Mouse (Mus musculus) G1E (cell line): ENCODE measurements at regions not wholly inside any gene's neighbourhood (a gene's known extent, or its start where the extent isn't known, plus 50 kb on each side); places are given as distances from the start of the nearest gene placed in this dataset.
"Not testable (repeated sequence)": the region's sequence is repeated elsewhere in the genome, so short reads cannot be mapped to it uniquely, and the experiment has no call there.

Source experiments
- ATAC-seq: 2 replicates; pipeline ENCODE4 v1.8.0; 2016; ENCODE audit warnings: mild to moderate bottlenecking; ENCODE audit not compliant: insufficient number of reproducible peaks, poor library complexity, low FRiP score, severe bottlenecking; ENCODE audit errors: extremely low read depth
- DNase-seq: peaks from one replicate; pipeline ENCODE4 v3.0.0; 2012; ENCODE audit warnings: low spot score
- H3K27me3 ChIP-seq: 2 replicates; pipeline ENCODE4 v1.6.1; 2012; ENCODE audit warnings: mild to moderate bottlenecking, low read length, inconsistent platforms; ENCODE audit not compliant: insufficient read depth
- H3K36me3 ChIP-seq: replicated peaks from 2 replicates; pipeline ENCODE3; 2012; ENCODE audit warnings: mild to moderate bottlenecking, inconsistent platforms
- H3K4me1 ChIP-seq: 2 replicates; pipeline ENCODE4 v1.6.1; 2012; ENCODE audit warnings: low read depth, low read length, inconsistent platforms, mixed read lengths; ENCODE audit not compliant: insufficient read depth
- H3K4me3 ChIP-seq: 2 replicates; pipeline ENCODE4 v1.5.1; 2012; ENCODE audit warnings: low read depth, mild to moderate bottlenecking, inconsistent platforms, low read length, moderate library complexity, mixed read lengths
- H3K9me3 ChIP-seq: replicated peaks from 2 replicates; pipeline ENCODE4 v1.6.1; 2012; ENCODE audit warnings: inconsistent platforms
- CTCF ChIP-seq: IDR thresholded peaks from 2 replicates; pipeline ENCODE4 v1.5.1; 2012; ENCODE audit warnings: low read depth, low read length, inconsistent platforms, mixed read lengths
- GATA1 ChIP-seq: IDR thresholded peaks from 2 replicates; pipeline ENCODE4 v1.6.1; 2012; ENCODE audit warnings: borderline replicate concordance, low read length, inconsistent platforms, mixed read lengths
- GATA2 ChIP-seq: IDR thresholded peaks from 2 replicates; pipeline ENCODE4 v1.6.1; 2012; ENCODE audit warnings: low read depth, low read length, inconsistent platforms, borderline replicate concordance
- POLR2AphosphoS5 ChIP-seq: IDR thresholded peaks from 2 replicates; pipeline ENCODE4 v1.6.1; 2012; ENCODE audit warnings: low read depth, low read length, inconsistent platforms; ENCODE audit not compliant: insufficient replicate concordance
- TAL1 ChIP-seq: conservative IDR thresholded peaks from 2 replicates; pipeline ENCODE4 v1.6.1; 2012; ENCODE audit warnings: low read depth, low read length, inconsistent platforms, mixed read lengths

- Histone ChIP-seq H3K27me3 (no peaks in the 10 kb centered on the region), H3K36me3 (no peaks in the 10 kb centered on the region), H3K4me1 (no peaks in the 10 kb centered on the region), H3K4me3 (no peak overlapping the region), H3K9me3 (no peaks in the 10 kb centered on the region)
- no peak for TF ChIP-seq GATA1
- TF ChIP-seq CTCF: no peak
- TF ChIP-seq TAL1: no peak
- TF ChIP-seq POLR2AphosphoS5: no peak
- no peak for TF ChIP-seq GATA2
- no peak for ATAC-seq
- no peak for DNase-seq
These were observed 872.3 kb downstream of the Nxph1 start for GRCm38 (mm10) chr6:9820311-9821243.

GRCm38 (mm10) chr6:9834884-9835476 is 886.7 kb downstream of the Nxph1 start:
- no peaks in the 10 kb centered on the region for H3K27me3 ChIP-seq
- H3K4me3 ChIP-seq: no peak overlapping the region
- H3K9me3 ChIP-seq: no peaks in the 10 kb centered on the region
- H3K36me3 ChIP-seq: no peaks in the 10 kb centered on the region
- ATAC-seq (no peak), DNase-seq (no peak)
- no peaks in the 10 kb centered on the region for H3K4me1 ChIP-seq
- no peak for TF ChIP-seq POLR2AphosphoS5
- no peak for TF ChIP-seq GATA1

- Histone ChIP-seq H3K36me3 (no peaks in the 10 kb centered on the region), H3K9me3 (no peaks in the 10 kb centered on the region), H3K4me1 (no peaks in the 10 kb centered on the region), H3K27me3 (no peaks in the 10 kb centered on the region), H3K4me3 (no peak overlapping the region)
- DNase-seq: no peak
- TF ChIP-seq GATA2: no peak
- no peak for TF ChIP-seq POLR2AphosphoS5
- no peak for TF ChIP-seq CTCF
- TF ChIP-seq TAL1: no peak
- TF ChIP-seq GATA1: no peak
- no peak for ATAC-seq
These were observed 894.2 kb downstream of the Nxph1 start for GRCm38 (mm10) chr6:9842391-9842790.

- not testable (repeated sequence) for H3K9me3 ChIP-seq, DNase-seq
- peak; percentile 100 for ATAC-seq
These were observed 941.6 kb downstream of the Nxph1 start for GRCm38 (mm10) chr6:9889853-9890252.

More at GRCm38 (mm10) chr6:9889853-9890252, 941.6 kb downstream of the Nxph1 start:
- H3K27me3 ChIP-seq, H3K4me1 ChIP-seq, H3K36me3 ChIP-seq, H3K4me3 ChIP-seq: not testable (repeated sequence)
